Mouse (Mus musculus) embryo, embryonic 11 days (tissue): ENCODE data around the gene Rabl2.

Source experiments
- DNase-seq: peaks from one replicate; pipeline ENCODE4 v3.0.0-alpha.2; 2015

Gene Rabl2

DNA sequence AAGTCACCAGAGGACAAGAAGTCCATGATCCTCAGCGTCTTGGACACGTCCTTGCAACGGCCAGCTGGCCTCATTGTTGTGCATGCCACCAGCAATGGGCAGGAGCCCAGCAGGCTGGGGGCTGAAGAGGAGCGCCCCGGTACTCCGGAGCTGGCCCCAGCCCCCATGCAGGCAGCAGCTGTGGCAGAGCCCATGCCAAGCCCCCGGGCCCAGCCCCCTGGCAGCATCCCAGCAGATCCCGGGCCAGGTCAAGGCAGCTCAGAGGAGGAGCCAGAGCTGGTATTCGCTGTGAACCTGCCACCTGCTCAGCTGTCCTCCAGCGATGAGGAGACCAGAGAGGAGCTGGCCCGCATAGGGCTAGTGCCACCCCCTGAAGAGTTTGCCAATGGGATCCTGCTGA, 42.9 kb downstream of the Rabl2 start:
- DNase-seq, result no peak

GRCm38 (mm10) chr15:89547824-89548601, 43.7 kb downstream of the Rabl2 start:
- DNase-seq, result peak; percentile 81

DNA sequence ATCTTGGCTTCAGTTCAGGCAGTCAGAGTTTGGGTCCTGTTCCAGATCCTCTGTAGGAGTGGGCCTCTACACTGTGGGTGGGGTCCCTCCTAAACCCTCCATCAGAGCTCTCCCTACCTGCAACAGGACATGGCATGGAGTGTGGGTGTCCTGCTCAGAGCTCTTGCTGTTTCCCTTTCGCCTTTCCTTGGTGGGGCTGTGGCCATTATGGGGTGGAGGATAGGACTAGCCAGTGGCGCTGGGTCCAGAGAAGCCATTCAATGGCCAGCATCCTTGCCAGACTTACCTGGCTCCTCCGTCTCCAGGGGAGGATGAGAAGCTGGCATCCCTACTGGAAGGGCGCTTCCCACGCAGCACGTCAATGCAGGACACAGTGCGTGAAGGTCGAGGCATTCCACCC, 44.4 kb downstream of the Rabl2 start:
- no peak for DNase-seq

GRCm38 (mm10) chr15:89544171-89544570, 47.6 kb downstream of the Rabl2 start:
- DNase-seq, result no peak

DNA sequence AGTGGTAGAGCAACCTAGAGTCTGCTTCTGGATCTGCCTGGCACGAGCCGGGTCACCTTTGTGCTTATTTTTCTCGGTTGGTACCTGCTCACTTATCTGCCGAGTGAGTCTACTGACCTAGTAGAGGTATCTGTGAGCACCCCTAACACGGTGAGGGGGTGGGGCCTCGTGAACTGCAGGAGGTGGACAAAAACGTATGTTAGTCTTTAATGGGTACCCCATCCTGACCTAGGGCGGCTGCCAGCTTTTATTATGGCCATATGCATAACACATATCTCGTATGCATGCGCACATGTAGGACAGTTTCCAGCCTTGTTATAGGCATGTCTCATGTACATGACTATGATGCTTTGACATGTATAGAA, 57.9 kb downstream of the Rabl2 start:
- no peak for DNase-seq

DNA sequence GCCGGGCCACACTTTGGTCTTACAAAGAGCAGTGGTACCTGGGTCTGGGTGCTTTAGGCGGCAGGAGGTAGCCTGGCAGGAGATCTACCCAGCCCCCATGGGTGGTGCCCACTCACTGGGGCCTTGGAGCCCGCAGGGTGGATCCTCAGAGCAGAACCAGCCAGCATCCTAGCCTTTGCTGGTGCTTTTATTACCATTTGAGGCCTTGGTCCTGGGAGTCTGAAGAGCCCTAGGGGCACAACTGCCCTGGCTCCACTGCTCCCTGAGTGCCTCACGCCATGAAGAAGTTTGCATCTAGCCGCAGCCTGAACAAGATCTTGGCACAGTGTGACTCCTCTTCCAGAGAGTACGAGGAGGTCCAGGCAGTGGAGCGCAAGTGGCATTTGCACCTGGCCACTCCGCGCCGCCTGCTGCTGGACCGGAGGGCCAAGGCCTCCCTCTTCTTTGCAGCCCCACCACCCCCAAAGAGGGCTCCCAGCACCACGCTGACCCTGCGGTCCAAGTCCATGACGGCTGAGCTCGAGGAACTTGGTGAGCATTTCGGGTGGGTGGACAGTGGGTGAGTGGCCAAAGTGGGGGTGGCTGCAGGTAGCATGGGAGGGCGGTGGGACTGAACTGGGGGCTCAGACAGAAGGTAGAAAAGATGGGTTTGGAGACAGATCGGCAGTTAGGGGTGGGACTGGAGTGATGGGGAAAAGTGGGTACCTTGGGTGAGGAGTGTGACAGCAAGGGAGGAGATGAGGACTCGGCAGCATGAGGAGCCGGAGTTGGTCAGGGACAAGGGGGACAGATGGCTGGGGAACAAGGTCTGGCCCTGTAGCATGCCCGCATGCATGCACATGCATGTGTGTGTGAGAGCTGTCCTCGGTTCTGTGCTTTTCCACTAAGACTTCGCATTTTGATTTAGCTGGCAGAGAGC, 58.5 kb downstream of the Rabl2 start:
- DNase-seq, result no peak
